25 mouse cellular contexts compared by ENCODE assay signal in the genomic region with DNA sequence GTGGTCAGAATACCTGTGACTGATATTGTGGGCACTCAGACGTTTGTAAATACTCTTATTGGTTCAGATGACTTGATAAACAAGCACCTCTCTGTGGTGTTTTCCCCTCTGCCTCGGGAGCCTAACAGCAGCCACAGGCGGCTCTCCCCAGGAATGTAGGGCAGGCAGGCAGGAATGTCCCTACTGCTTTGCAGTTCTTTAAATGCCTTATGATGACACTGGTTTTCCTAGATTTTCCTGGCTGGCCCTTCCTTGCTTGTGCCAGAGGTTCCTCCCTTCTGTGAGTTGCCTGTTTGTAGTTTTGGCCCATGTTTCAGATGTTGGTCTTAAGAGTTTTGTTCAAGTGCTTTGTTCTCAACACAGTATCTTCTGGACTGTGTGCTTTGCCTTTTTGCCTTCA. TPM values are rescaled to one million over a fixed set of nuclear protein-coding genes. Genes with fewer than 3 reads are reported as not detected.
DNase-seq lines count a peak whose midpoint lies in the region; ATAC-seq lines count a peak whose summit lies in the region.
"Had no signal": no experiment of that assay in that cellular context is flagged by ENCODE, and none has a peak within 500 bp of the region (broad histone marks: within the 10 kb centered on the region; RNA-seq: fewer than 3 reads in every experiment).

No protein-coding gene starts in this region.

- H3K4me2 ChIP-seq in forebrain, embryonic 14.5 days (ENCODE audit: low read length) = no peak overlapping the region
- no peak overlapping the region for H3K4me2 ChIP-seq in forebrain, embryonic 12.5 days
- H3K4me2 ChIP-seq: hindbrain, embryonic 15.5 days; limb, embryonic 15.5 days; lung, embryonic 15.5 days; midbrain, embryonic 11.5 days had no signal

- H3K4me1 ChIP-seq in forebrain, embryonic 14.5 days (ENCODE audit: control insufficient read depth, insufficient read depth, low read length) = peaks cover 8% of the 10 kb centered on the region
- peaks cover 17% of the 10 kb centered on the region for H3K4me1 ChIP-seq in forebrain, embryonic 12.5 days
- peaks cover 25% of the 10 kb centered on the region for H3K4me1 ChIP-seq in heart, embryonic 10.5 days

- no peak for ATAC-seq in forebrain, embryonic 14.5 days
- ATAC-seq in forebrain, embryonic 12.5 days (ENCODE audit: low FRiP score) = no peak
- ATAC-seq: Patski had no signal

- H3K9me3 ChIP-seq in forebrain, embryonic 14.5 days (replicated peaks; ENCODE audit: control insufficient read depth, low read length) = no peaks in the 10 kb centered on the region
- H3K9me3 ChIP-seq in forebrain, embryonic 12.5 days = no peaks in the 10 kb centered on the region
- no peaks in the 10 kb centered on the region for H3K9me3 ChIP-seq in heart, embryonic 10.5 days
- H3K9me3 ChIP-seq: embryonic facial prominence, embryonic 10.5 days; hindbrain, embryonic 15.5 days; limb, embryonic 15.5 days; lung, embryonic 15.5 days had no signal

- 0 out of 2 replicates have a peak overlapping the region, but pooled peaks have one; percentile 18 for H3K27ac ChIP-seq in forebrain, embryonic 14.5 days (ENCODE audit: low read depth, low read length)
- H3K27ac ChIP-seq in forebrain, embryonic 12.5 days = no peak overlapping the region
- 0 out of 2 replicates have a peak overlapping the region, but pooled peaks have one; percentile 4 for H3K27ac ChIP-seq in heart, embryonic 10.5 days
- H3K27ac ChIP-seq: embryonic facial prominence, embryonic 10.5 days; hindbrain, embryonic 15.5 days; limb, embryonic 15.5 days; liver, embryonic 14.5 days; lung, embryonic 15.5 days had no signal

- DNase-seq in forebrain, embryonic 14.5 days (ENCODE audit: low spot score) = no peak
- no peak for DNase-seq in heart, embryonic 10.5 days (ENCODE audit: low spot score)
- DNase-seq in heart, adult 18-20 months = no peak
- DNase-seq in lung, postnatal 10 days = peak; percentile 37
- DNase-seq in lung, postnatal 4 days = no peak
- peak; percentile 41 for DNase-seq in heart, postnatal 4 days
- no peak for DNase-seq in adipocyte (ENCODE audit: low spot score)
- DNase-seq: adrenal gland, adult 2 months; cerebellum, adult 11-12 months; cerebellum, postnatal 10 days; kidney, adult 2 months; kidney, postnatal 14 days; left cerebral cortex, postnatal 4 days; right cerebral cortex, adult 18-20 months; right cerebral cortex, postnatal 4 days; thymus, adult 18-20 months; thymus, postnatal 36 days had no signal

- H3K9ac ChIP-seq in forebrain, embryonic 14.5 days (ENCODE audit: low read length) = no peak overlapping the region
- H3K9ac ChIP-seq in forebrain, embryonic 12.5 days = no peak overlapping the region
- H3K9ac ChIP-seq: hindbrain, embryonic 15.5 days; limb, embryonic 15.5 days; liver, embryonic 14.5 days; lung, embryonic 15.5 days had no signal

- 57% methylated on average over 3 of the region's 3 CpGs for WGBS in forebrain, embryonic 14.5 days
- 45% methylated on average over 3 of the region's 3 CpGs for WGBS in forebrain, embryonic 12.5 days
- 24% methylated on average over 3 of the region's 3 CpGs for WGBS in heart, embryonic 10.5 days

- peaks cover 25% of the 10 kb centered on the region for H3K36me3 ChIP-seq in forebrain, embryonic 14.5 days (ENCODE audit: control insufficient read depth, insufficient read depth, low read length)
- peaks cover 34% of the 10 kb centered on the region for H3K36me3 ChIP-seq in forebrain, embryonic 12.5 days (replicated peaks)
- H3K36me3 ChIP-seq in heart, embryonic 10.5 days = peaks cover 46% of the 10 kb centered on the region

- H3K4me3 ChIP-seq in forebrain, embryonic 14.5 days (ENCODE audit: low read depth, low read length) = no peak overlapping the region
- no peak overlapping the region for H3K4me3 ChIP-seq in forebrain, embryonic 12.5 days (replicated peaks)
- no peak overlapping the region for H3K4me3 ChIP-seq in heart, embryonic 10.5 days
- H3K4me3 ChIP-seq: embryonic facial prominence, embryonic 10.5 days; hindbrain, embryonic 15.5 days; limb, embryonic 15.5 days; lung, embryonic 15.5 days had no signal

- no peaks in the 10 kb centered on the region for H3K27me3 ChIP-seq in forebrain, embryonic 14.5 days (replicated peaks; ENCODE audit: control insufficient read depth, insufficient read depth, low read length)
- H3K27me3 ChIP-seq in forebrain, embryonic 12.5 days = 0 out of 2 replicates have a peak, but pooled peaks cover 3% of the 10 kb centered on the region
- no peaks in the 10 kb centered on the region for H3K27me3 ChIP-seq in heart, embryonic 10.5 days (ENCODE audit: insufficient read depth, poor library complexity, severe bottlenecking)
- H3K27me3 ChIP-seq: hindbrain, embryonic 15.5 days; limb, embryonic 15.5 days; lung, embryonic 15.5 days; Patski had no signal

RNA-seq across cellular contexts. Expression of a gene that starts 19.5 kb away (rescaled TPM):
- 17.8 and 19.5 TPM in 2 replicates for polyA plus RNA-seq in forebrain, embryonic 14.5 days (2014; fragmentation: Nextera tagmentation; extraction: Ambion mirVana)
- polyA plus RNA-seq in forebrain, embryonic 12.5 days (2016; fragmentation: Nextera tagmentation; extraction: Ambion mirVana) = 13.3 and 15.9 TPM in 2 replicates
- polyA plus RNA-seq in heart, embryonic 10.5 days (2016; fragmentation: Nextera tagmentation; extraction: Ambion mirVana) = 12.6 and 21.0 TPM in 2 replicates
- 10 to 100 TPM in 1 of 2 experiments, 1 to 10 TPM in 1; 9.7 to 11.8 TPM for total RNA-seq in heart, adult 18-20 months (2021)
- 10 to 100 TPM; 51.4 to 52.3 TPM for total RNA-seq in heart, postnatal 4 days (2021)

RNA-seq across cellular contexts. Expression of a gene that starts 49.4 kb away (rescaled TPM):
- polyA plus RNA-seq in forebrain, embryonic 14.5 days (2014; fragmentation: Nextera tagmentation; extraction: Ambion mirVana) = 78.6 and 78.8 TPM in 2 replicates
- 63.7 and 64.3 TPM in 2 replicates for polyA plus RNA-seq in forebrain, embryonic 12.5 days (2016; fragmentation: Nextera tagmentation; extraction: Ambion mirVana)
- 88.5 and 109 TPM in 2 replicates for polyA plus RNA-seq in heart, embryonic 10.5 days (2016; fragmentation: Nextera tagmentation; extraction: Ambion mirVana)
- 10 to 100 TPM; 35.6 to 40.2 TPM for total RNA-seq in heart, adult 18-20 months (2021)
- total RNA-seq in heart, postnatal 4 days (2021) = 10 to 100 TPM; 33.9 to 36.5 TPM

Comparison
In these comparisons a context has a peak if more than half of its experiments do, and no peak if none do; other contexts are left out.
1. DNase-seq: peak in lung, postnatal 10 days (single experiment) and heart, postnatal 4 days (single experiment); none in forebrain, embryonic 14.5 days (single experiment), heart, embryonic 10.5 days (single experiment), heart, adult 18-20 months (0 of 2), lung, postnatal 4 days (0 of 2) and adipocyte (single experiment).